Mouse (Mus musculus) left cerebral cortex, adult 18-20 months (tissue): ENCODE measurements around the gene Eif4enif1. TPM values are rescaled to one million over a fixed set of nuclear protein-coding genes. Genes with fewer than 3 reads are reported as not detected.
"Not testable (repeated sequence)": the region's sequence is repeated elsewhere in the genome, so short reads cannot be mapped to it uniquely, and the experiment has no call there.

Experiments used
- DNase-seq, 2 experiments: peaks; one replicate each; pipeline ENCODE4 v3.0.0; 2021 to 2022; ENCODE audit warnings: low spot score in 2 of 2, mixed read lengths in 1 of 2
- total RNA-seq, 2 experiments: library from RNA; stranded (reverse); gene quantifications; 2 replicates each; pipeline ENCODE4 v1.2.3; 2021

The Eif4enif1 gene
- total RNA-seq, 2 experiments from 2014 or later = 70.0 to 73.7 TPM

- not testable (repeated sequence) for DNase-seq
Measured at GRCm38 (mm10) chr11:3180510-3181160, 21.6 kb upstream of the Eif4enif1 start.

- DNase-seq = peak; percentile 65 to 71
Measured at GRCm38 (mm10) chr11:3181250-3181649, 20.9 kb upstream of the Eif4enif1 start.

GRCm38 (mm10) chr11:3181971-3182370, 20.2 kb upstream of the Eif4enif1 start:
- not testable (repeated sequence) for DNase-seq

GRCm38 (mm10) chr11:3182707-3183106, 19.5 kb upstream of the Eif4enif1 start:
- peak in 1 of 2 experiments; percentile 6 for DNase-seq

- DNase-seq = no peak
Measured at GRCm38 (mm10) chr11:3193363-3193762, 8.8 kb upstream of the Eif4enif1 start, which contains the start of gene Sfi1. Gene Sfi1, minus strand, starts transcription at chr11:3193463.

GRCm38 (mm10) chr11:3200636-3201035, 1.6 kb upstream of the Eif4enif1 start:
- DNase-seq = not testable (repeated sequence)

- no peak for DNase-seq
Measured at GRCm38 (mm10) chr11:3201326-3202230, 614 bp upstream of the Eif4enif1 start.

GRCm38 (mm10) chr11:3202781-3203441, 719 bp downstream of the Eif4enif1 start:
- DNase-seq = peak; percentile 35 to 43

- no peak for DNase-seq
Measured at GRCm38 (mm10) chr11:3203771-3204170, 1.6 kb downstream of the Eif4enif1 start.

GRCm38 (mm10) chr11:3205207-3205606, 3.0 kb downstream of the Eif4enif1 start:
- DNase-seq = no peak

GRCm38 (mm10) chr11:3206783-3207182, 4.6 kb downstream of the Eif4enif1 start:
- no peak for DNase-seq

GRCm38 (mm10) chr11:3212526-3212925, 10.3 kb downstream of the Eif4enif1 start:
- DNase-seq = no peak

- no peak for DNase-seq
Measured at GRCm38 (mm10) chr11:3223105-3223504, 20.9 kb downstream of the Eif4enif1 start.

- no peak for DNase-seq
Measured at GRCm38 (mm10) chr11:3227113-3227512, 24.9 kb downstream of the Eif4enif1 start.

GRCm38 (mm10) chr11:3232248-3232647, 30.1 kb downstream of the Eif4enif1 start:
- DNase-seq = no peak

GRCm38 (mm10) chr11:3233704-3234103, 31.5 kb downstream of the Eif4enif1 start:
- DNase-seq = no peak

GRCm38 (mm10) chr11:3235277-3235676, 33.1 kb downstream of the Eif4enif1 start:
- no peak for DNase-seq

GRCm38 (mm10) chr11:3242395-3242794, 40.2 kb downstream of the Eif4enif1 start:
- DNase-seq = no peak

- no peak for DNase-seq
Measured at GRCm38 (mm10) chr11:3243771-3244170, 41.6 kb downstream of the Eif4enif1 start.

- DNase-seq = no peak
Measured at GRCm38 (mm10) chr11:3247387-3247786, 45.2 kb downstream of the Eif4enif1 start.

GRCm38 (mm10) chr11:3259537-3259936, 57.3 kb downstream of the Eif4enif1 start:
- DNase-seq = no peak
